Mouse (Mus musculus) embryo, embryonic 10 days (tissue): ENCODE data around the gene Pth1r.

ENCODE experiments used
- DNase-seq: peaks from one replicate; pipeline ENCODE4 v3.0.0-alpha.2; 2015; ENCODE audit warnings: low spot score

Pth1r gene

GRCm38 (mm10) chr9:110746961-110747360, at the start of gene Pth1r:
Pth1r (minus strand) TSS chr9:110747145.
- no peak for DNase-seq

DNA sequence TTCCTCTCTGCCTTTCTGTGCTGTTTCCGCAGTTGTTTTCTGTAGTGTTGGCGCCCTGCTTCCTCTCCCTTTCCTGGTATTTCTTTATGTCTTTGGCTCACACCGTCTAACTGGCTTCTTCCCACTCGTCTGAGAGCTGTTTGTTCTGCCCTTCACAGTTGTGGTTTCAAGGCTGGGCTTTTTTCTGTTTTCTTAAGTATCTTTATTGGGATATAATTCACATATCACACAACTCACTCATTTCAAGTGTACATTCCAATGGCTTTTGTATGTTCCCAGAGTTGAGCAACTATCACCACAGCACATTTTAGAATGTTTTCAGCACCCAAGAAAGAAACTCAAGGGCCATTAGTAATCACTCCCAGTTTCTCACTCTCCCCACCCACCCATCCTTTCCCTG, 43.5 kb upstream of the Pth1r start:
- DNase-seq: no peak

DNA sequence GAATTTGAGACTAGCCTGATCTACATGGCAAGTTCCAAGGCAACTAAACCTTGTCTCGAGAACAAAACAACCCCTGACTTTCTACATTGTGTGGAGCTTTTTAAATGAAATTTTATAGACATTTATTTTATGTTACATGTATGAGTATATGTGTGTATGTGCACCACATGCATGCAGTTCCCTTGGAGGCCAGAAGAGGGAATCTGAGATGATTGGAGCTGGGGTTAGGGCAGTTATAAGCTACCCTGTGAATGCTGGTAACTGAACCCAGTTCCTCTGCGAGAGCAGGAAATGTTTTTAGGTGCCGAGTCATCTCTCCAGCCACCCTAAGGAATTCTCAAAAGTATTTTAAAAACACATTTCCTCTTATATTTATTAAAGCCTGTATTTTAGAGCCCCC, 41.2 kb upstream of the Pth1r start:
- no peak for DNase-seq

- peak; percentile 45 for DNase-seq
These were observed 36.7 kb upstream of the Pth1r start for GRCm38 (mm10) chr9:110783611-110784010.

- DNase-seq: peak; percentile 85
These were observed 34.8 kb upstream of the Pth1r start for GRCm38 (mm10) chr9:110781731-110782130.

DNA sequence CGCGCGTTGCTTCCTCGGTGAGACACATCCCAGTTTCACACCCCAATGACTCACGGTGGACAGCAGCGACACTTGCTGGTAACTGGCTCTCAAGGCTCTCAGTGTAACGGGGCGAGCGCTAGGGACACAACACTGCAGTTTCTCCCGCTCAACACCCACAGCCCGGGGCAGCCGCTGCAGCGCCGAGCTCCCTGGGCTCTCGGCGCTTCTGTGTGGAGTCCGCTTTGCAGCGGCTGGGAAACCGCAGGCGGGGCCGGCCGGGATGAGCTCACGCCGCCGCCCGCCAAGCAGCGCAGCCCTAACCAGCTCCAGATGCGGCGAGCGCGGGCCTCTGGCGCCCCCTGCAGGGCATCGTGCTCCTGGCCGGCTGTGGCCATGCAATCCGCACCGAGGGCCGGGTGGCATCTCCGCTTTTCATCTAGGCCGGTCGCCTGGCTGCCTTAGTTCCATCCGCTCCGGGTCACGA, 34.3 kb upstream of the Pth1r start:
- DNase-seq: peak; percentile 94

DNA sequence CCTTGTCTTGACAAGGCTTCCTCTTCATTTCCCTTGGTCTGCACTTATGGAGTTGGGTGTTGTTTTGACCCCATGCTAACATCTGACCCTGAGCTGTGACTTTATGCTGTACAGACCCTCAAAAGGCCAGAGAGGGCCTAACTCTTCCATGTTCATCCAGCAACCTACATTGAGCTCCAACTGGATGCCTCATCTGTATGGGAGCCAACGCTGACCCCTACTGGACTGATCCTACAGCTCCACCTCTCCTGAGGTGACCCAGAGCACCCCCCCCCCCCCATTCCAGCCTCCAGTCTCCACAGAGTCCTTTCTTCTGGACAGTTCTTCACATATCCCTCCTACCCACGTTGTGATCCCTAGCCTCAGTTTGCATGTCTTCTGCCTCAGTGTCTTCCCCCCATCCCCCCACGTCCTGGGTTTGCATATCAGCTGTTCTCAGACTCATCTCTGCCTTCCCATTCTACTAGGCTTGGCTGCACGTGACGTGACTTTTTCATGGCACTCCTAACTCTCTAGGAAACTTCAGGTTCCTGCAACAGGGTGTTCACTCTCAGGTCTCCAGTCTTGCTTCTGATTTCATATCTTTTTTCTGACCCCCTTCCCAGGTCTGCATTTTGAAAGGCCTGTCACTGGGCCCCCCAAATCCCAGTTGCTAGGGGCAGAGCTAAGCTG, 32.4 kb upstream of the Pth1r start:
- DNase-seq: peak; percentile 65

- no peak for DNase-seq
These were observed 31.6 kb upstream of the Pth1r start for GRCm38 (mm10) chr9:110778559-110778958.

DNA sequence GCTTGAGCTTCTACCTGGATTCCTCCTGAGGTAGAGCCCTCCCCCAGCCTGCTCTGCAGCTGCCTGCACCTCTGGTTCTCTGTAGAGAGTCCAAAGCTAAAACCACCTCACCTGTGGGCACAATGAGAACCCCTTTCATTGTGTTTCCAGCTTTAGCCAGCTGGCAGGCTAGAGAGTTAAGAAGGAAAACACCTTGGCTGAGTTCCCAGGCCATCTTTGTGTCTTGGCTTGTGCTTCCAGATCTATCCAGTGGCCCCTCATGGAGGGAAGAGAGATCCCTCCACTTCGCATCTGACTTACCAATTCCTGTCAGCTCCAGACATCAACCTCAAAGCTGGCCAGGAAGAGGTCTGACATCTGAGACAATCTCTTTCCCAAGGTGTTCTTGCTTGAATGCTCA, 31.2 kb upstream of the Pth1r start:
- no peak for DNase-seq

DNA sequence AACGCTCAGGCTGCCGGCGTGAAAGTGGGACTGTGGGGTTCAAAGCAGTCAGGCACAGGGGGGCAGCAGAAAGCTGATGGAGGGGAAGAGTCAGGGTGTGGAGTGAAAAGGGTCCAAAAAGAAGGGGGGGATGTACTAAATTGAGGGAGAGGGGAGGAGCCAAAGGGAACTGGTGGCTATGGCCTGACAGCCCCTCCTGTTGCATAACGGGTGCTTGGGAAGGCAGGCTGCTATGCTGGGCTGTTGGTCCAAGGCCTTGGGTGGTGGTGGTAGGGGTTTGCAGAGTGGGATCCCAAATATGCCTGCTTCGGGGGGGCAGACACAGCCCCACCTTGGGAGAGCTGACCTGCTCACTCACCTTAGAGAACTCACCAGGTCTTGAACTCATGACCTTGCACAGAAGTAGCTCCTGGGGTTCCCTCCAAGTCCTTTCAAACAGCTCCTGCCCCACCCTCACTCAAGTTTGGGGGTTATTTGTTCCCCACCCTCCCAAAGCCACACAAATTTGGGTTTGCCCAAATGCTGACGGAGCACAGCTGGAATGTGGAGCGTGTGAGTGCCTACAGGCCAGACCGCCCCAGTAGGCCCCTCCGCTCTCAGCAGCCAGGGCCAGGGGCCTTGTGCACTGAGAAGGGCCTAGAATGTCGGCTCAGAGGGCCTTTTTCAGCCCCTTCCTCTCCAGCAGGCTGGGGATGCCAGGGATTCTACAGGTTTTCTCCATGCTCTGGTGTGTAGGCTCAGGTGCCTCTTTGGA, 28.5 kb upstream of the Pth1r start:
- DNase-seq: no peak

DNA sequence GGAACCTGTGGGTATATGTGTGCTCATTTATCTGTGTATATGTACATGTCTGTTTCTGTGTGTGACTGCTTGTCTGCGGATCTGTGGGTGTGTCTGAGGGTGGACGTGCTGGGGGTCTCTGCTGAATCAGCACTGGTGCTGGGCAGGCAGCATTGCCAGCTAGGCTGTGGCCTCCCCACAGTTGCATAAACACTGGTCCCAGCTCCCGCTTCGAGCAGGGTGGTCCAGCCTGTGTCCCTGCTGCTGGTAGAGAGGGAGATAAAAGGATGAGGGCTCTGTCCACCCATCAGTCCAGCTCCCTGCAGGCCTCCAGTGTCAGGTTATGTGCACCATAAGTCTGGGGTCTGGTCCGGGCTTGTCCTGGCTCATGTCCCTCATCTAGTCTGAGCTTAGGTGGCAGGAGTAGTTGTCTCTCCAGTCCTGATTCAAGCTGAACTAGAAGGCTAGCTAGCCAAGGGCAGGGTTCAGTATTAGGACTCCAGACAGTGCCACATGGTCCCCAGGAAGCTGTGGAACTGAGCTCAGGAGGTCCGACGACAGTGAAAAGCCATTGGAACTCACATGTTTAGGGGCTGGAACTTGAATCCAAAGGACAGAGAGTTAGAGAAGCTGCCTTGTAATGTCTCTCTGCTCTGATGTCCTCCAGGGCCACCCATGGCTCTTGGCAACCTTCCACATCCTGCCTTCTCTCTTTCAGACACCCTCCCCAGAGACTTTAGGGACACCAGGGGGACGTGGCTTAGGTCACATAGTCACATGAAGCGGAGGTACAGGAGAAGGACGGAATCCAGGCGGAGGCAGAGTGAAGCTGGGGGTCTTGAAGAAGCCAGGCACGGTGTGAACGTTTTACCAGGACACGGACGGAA, 27.7 kb upstream of the Pth1r start:
- DNase-seq: no peak

- no peak for DNase-seq
These were observed 25.4 kb upstream of the Pth1r start for GRCm38 (mm10) chr9:110772336-110772735.

- DNase-seq: no peak
These were observed 16.5 kb upstream of the Pth1r start for GRCm38 (mm10) chr9:110763405-110763804.

GRCm38 (mm10) chr9:110762763-110763162, 15.8 kb upstream of the Pth1r start:
- no peak for DNase-seq

- DNase-seq: no peak
These were observed 13.9 kb upstream of the Pth1r start for GRCm38 (mm10) chr9:110760886-110761285.

- DNase-seq: peak; percentile 78
These were observed 12.3 kb upstream of the Pth1r start for GRCm38 (mm10) chr9:110759265-110759664.

GRCm38 (mm10) chr9:110758605-110759004, 11.7 kb upstream of the Pth1r start:
- DNase-seq: no peak

GRCm38 (mm10) chr9:110757816-110758215, 10.9 kb upstream of the Pth1r start:
- no peak for DNase-seq

GRCm38 (mm10) chr9:110753773-110754172, 6.8 kb upstream of the Pth1r start:
- DNase-seq: no peak

DNA sequence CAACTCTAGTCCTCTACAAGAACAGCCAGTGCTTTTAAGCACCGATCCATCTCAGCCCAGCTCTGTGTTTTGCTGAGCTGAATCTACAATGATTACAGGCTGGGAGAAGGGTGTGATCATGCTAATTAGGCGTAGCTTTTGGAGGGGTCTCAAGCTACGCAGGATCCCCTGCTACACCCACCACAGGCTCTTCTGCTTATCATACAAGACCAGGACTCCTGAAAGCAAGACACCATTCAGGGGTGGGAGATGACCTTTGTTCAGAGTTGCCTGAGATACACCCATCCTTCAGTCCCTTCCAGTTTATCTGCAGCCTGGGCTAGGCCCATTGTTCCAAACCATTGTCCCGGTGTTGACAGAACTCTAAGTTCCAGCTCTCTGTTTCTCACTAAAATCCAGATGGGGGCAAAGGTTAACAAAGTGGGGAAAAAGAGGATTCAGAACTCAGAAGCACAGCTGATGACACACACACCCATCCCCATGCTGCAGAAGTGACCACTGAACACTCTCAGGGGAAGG, 6.0 kb upstream of the Pth1r start:
- DNase-seq: no peak

DNA sequence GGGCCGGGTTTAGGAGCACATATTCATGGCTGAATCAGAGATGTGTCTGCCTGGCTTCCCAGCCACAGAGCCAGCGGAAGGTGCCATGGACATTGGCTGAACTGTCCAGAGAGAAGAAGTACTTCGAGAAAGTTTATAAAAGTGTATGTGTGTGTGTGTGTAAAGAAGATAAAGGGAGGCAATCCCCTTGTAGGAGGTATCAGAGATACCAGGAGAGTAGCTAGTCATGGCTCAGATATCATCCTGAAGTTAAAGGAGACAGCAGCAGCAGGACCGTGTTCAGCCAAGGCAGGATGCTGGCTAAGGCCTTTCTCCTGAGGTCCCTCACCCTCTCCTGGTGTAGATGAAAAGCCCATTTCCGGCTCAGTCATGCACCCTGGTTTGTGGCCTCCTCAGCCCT, 4.5 kb upstream of the Pth1r start:
- no peak for DNase-seq

- no peak for DNase-seq
These were observed 3.7 kb upstream of the Pth1r start for GRCm38 (mm10) chr9:110750404-110751187.
